Mouse (Mus musculus) liver, adult 2 months (tissue): ENCODE measurements around the gene Espnl. TPM values are rescaled to one million over a fixed set of nuclear protein-coding genes. Genes with fewer than 3 reads are reported as not detected.

Experiments
- DNase-seq: peaks from one replicate; pipeline ENCODE4 v3.0.0-alpha.2; 2011; ENCODE audit warnings: low read depth, low spot score; ENCODE audit errors: extremely low read depth
- H3K27ac ChIP-seq: fragments of 200-500 bp; replicated peaks from 2 replicates; pipeline ENCODE4 v1.5.1; 2012; ENCODE audit warnings: low read depth, mild to moderate bottlenecking, control low read depth, inconsistent platforms, low read length; ENCODE audit not compliant: insufficient read depth
- H3K27me3 ChIP-seq: fragments of 200-500 bp; 2 replicates; pipeline ENCODE4 v1.6.1; 2012; ENCODE audit warnings: mild to moderate bottlenecking, moderate library complexity, low read length, inconsistent platforms; ENCODE audit not compliant: control insufficient read depth, insufficient read depth
- H3K36me3 ChIP-seq: fragments of 200-500 bp; 2 replicates; pipeline ENCODE4 v1.6.1; 2012; ENCODE audit warnings: low read length, inconsistent platforms; ENCODE audit not compliant: control insufficient read depth, insufficient read depth
- H3K4me1 ChIP-seq: fragments of 200-500 bp; 2 replicates; pipeline ENCODE4 v1.6.1; 2011; ENCODE audit warnings: low read length; ENCODE audit not compliant: control insufficient read depth, insufficient read depth
- H3K4me3 ChIP-seq: fragments of 200-500 bp; 2 replicates; pipeline ENCODE4 v1.5.1; 2011; ENCODE audit warnings: low read depth, mild to moderate bottlenecking, control low read depth, low read length, moderate library complexity; ENCODE audit not compliant: insufficient read depth
- H3K79me2 ChIP-seq: fragments of 200-500 bp; 2 replicates; pipeline ENCODE4 v1.6.1; 2012; ENCODE audit warnings: inconsistent platforms, mild to moderate bottlenecking, low read length, moderate library complexity; ENCODE audit not compliant: control insufficient read depth, insufficient read depth
- H3K9ac ChIP-seq: fragments of 200-500 bp; 2 replicates; pipeline ENCODE4 v1.6.1; 2012; ENCODE audit warnings: low read depth, mild to moderate bottlenecking, control low read depth, inconsistent platforms, low read length
- CTCF ChIP-seq: fragments of 200-500 bp; IDR thresholded peaks from 2 replicates; pipeline ENCODE4 v1.5.1; 2011; ENCODE audit warnings: low read depth, low read length, control low read depth
- POLR2A ChIP-seq: fragments of 200-500 bp; IDR thresholded peaks from 2 replicates; pipeline ENCODE4 v1.6.1; 2011; ENCODE audit warnings: low read length, control low read depth; ENCODE audit not compliant: insufficient read depth; ENCODE audit errors: extremely low read depth
- WGBS: fragments of 180-500 bp; shearing (Covaris S2); methylation state at CpG from one replicate; pipeline ENCODE4 v1.1.7; 2018; 5-methylcytosine and 5-hydroxymethylcytosine counted together
- polyA plus RNA-seq: library from polyadenylated mRNA; depleted of rRNA; stranded (reverse); fragments of >200 nt; gene quantifications from 2 replicates; pipeline ENCODE4 v1.2.3, GENCODE M21; 2012; rRNA removed
- total RNA-seq: library from RNA; depleted of rRNA; stranded (reverse); fragments of >200 nt; gene quantifications from 2 replicates; pipeline ENCODE4 v1.2.3, GENCODE M21; 2014; rRNA removed

Espnl gene
- 0.20 TPM in 1 of 2 replicates, not detected in the other for total RNA-seq
- 0.01 and 0.09 TPM in 2 replicates for polyA plus RNA-seq

DNA sequence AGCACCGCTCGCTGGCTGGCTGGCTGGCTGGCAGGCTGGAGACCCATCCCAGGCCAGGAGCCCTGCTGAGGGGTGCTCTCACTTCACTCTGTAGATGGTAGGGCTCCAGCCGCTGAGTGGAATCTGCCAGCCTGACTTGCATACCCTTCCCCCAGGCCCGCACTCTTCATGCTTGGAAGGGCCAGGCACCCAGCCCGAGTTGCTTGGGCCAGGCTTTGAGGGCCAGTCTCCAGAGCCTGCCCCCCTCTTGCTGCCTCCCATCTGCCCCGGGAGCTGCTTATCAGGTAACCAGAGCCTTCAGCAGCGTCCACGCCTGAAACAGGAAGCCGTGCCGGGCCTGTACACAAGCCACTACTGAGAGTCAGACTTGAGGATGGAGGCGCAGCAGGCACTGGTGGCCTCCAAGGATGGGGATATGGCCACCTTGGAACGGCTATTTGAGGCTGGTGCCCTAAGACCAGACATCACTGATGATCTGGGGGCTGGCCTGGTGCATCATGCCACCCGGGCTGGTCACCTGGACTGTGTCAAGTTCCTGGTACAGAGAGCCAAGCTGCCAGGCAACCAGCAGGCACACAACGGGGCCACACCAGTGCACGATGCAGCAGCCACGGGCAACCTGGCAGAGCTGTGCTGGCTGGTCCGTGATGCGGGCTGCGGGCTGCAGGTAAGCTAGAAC is at the start of gene Espnl:
TSS of gene Espnl (plus strand) at position 316 of the 679 bp plus-strand sequence.
- TF ChIP-seq CTCF = no peak
- no peak for TF ChIP-seq POLR2A
- H3K4me1 ChIP-seq = peaks cover 14% of the 10 kb centered on the region
- no peak within 1 kb of the TSS for H3K27ac ChIP-seq
- H3K79me2 ChIP-seq = no peaks in the 10 kb centered on the region
- WGBS = 56% methylated on average over 19 of the region's 19 CpGs
- H3K9ac ChIP-seq = no peak within 1 kb of the TSS
- H3K4me3 ChIP-seq = no peak within 1 kb of the TSS
- DNase-seq = no peak
- H3K27me3 ChIP-seq = no peaks in the 10 kb centered on the region
- no peaks in the 10 kb centered on the region for H3K36me3 ChIP-seq

GRCm38 (mm10) chr1:91272260-91272659 is 49.6 kb upstream of the Espnl start:
- Histone ChIP-seq H3K4me3 (no peak overlapping the region), H3K79me2 (no peaks in the 10 kb centered on the region; the same call in 1 of the 2 replicates), H3K27me3 (no peaks in the 10 kb centered on the region), H3K4me1 (no peaks in the 10 kb centered on the region), H3K27ac (no peak overlapping the region), H3K36me3 (peaks cover 29% of the 10 kb centered on the region), H3K9ac (no peak overlapping the region)
- TF ChIP-seq CTCF (no peak), POLR2A (no peak)
- DNase-seq = no peak
- 92% methylated on average over 2 of the region's 2 CpGs for WGBS

GRCm38 (mm10) chr1:91276581-91276980 is 45.3 kb upstream of the Espnl start:
- peaks cover 49% of the 10 kb centered on the region for H3K36me3 ChIP-seq
- H3K9ac ChIP-seq = no peak overlapping the region
- DNase-seq = no peak
- no peak for TF ChIP-seq POLR2A
- TF ChIP-seq CTCF = no peak
- no peaks in the 10 kb centered on the region for H3K4me1 ChIP-seq
- no peak overlapping the region for H3K27ac ChIP-seq
- H3K79me2 ChIP-seq = no peaks in the 10 kb centered on the region
- H3K27me3 ChIP-seq = no peaks in the 10 kb centered on the region
- WGBS = 93% methylated on average over 4 of the region's 4 CpGs
- no peak overlapping the region for H3K4me3 ChIP-seq

GRCm38 (mm10) chr1:91277480-91277879 is 44.4 kb upstream of the Espnl start:
- no peak overlapping the region for H3K9ac ChIP-seq
- H3K36me3 ChIP-seq = peaks cover 52% of the 10 kb centered on the region
- no peak overlapping the region for H3K4me3 ChIP-seq
- no peak overlapping the region for H3K27ac ChIP-seq
- DNase-seq = no peak
- no peaks in the 10 kb centered on the region for H3K4me1 ChIP-seq
- WGBS = 90% methylated on average over 2 of the region's 2 CpGs
- TF ChIP-seq CTCF (no peak), POLR2A (no peak)
- no peaks in the 10 kb centered on the region for H3K79me2 ChIP-seq
- no peaks in the 10 kb centered on the region for H3K27me3 ChIP-seq

- Histone ChIP-seq H3K27me3 (no peaks in the 10 kb centered on the region), H3K79me2 (no peaks in the 10 kb centered on the region), H3K9ac (no peak overlapping the region), H3K4me1 (no peaks in the 10 kb centered on the region), H3K27ac (no peak overlapping the region), H3K36me3 (peaks cover 53% of the 10 kb centered on the region), H3K4me3 (no peak overlapping the region)
- no peak for TF ChIP-seq CTCF
- no peak for TF ChIP-seq POLR2A
- 93% methylated on average over 3 of the region's 3 CpGs for WGBS
- DNase-seq = no peak
Observed at GRCm38 (mm10) chr1:91278410-91279119, 43.3 kb upstream of the Espnl start.

GRCm38 (mm10) chr1:91279126-91279525 is 42.7 kb upstream of the Espnl start:
- Histone ChIP-seq H3K4me3 (no peak overlapping the region), H3K79me2 (no peaks in the 10 kb centered on the region), H3K4me1 (no peaks in the 10 kb centered on the region), H3K9ac (no peak overlapping the region), H3K27ac (no peak overlapping the region), H3K27me3 (no peaks in the 10 kb centered on the region), H3K36me3 (peaks cover 54% of the 10 kb centered on the region)
- 72% methylated on average over 1 of the region's 1 CpGs for WGBS
- no peak for DNase-seq
- no peak for TF ChIP-seq POLR2A
- TF ChIP-seq CTCF = no peak
